19 mouse cellular contexts compared by ENCODE assay signal in genomic region chr6:89007516-89007915, GRCm38 (mm10).
DNase-seq lines count a peak whose midpoint lies in the region; ATAC-seq and TF ChIP-seq lines count a peak whose summit lies in the region.
"Had no signal": no experiment of that assay in that cellular context is flagged by ENCODE, and none has a peak within 500 bp of the region (broad histone marks: within the 10 kb centered on the region; RNA-seq: fewer than 3 reads in every experiment).

No protein-coding gene starts in this region.

- no peak overlapping the region for H3K4me2 ChIP-seq in hindbrain, embryonic 16.5 days (ENCODE audit: low read length)
- H3K4me2 ChIP-seq in hindbrain, embryonic 14.5 days (replicated peaks): no peak overlapping the region
- no peak overlapping the region for H3K4me2 ChIP-seq in midbrain, embryonic 16.5 days (ENCODE audit: low read length)

- 74% methylated on average over 2 of the region's 2 CpGs for WGBS in hindbrain, embryonic 10.5 days
- WGBS in hindbrain, embryonic 16.5 days: 65% methylated on average over 2 of the region's 2 CpGs
- WGBS in hindbrain, embryonic 14.5 days: 89% methylated on average over 2 of the region's 2 CpGs
- WGBS in midbrain, embryonic 16.5 days: 80% methylated on average over 2 of the region's 2 CpGs

- H3K27ac ChIP-seq in hindbrain, embryonic 10.5 days: peak overlapping the region; percentile 90
- H3K27ac ChIP-seq in hindbrain, embryonic 16.5 days (ENCODE audit: low read depth, low read length): no peak overlapping the region
- no peak overlapping the region for H3K27ac ChIP-seq in testis, adult 2 months (ENCODE audit: control insufficient read depth, insufficient read depth, low read depth, low read length)
- peak overlapping the region; percentile 66 for H3K27ac ChIP-seq in hindbrain, embryonic 14.5 days
- H3K27ac ChIP-seq in midbrain, embryonic 16.5 days (ENCODE audit: low read length): peak overlapping the region; percentile 76
- H3K27ac ChIP-seq: left cerebral cortex, adult 2 months; stomach, postnatal 0 days had no signal

- H3K4me3 ChIP-seq in hindbrain, embryonic 10.5 days: no peak overlapping the region
- H3K4me3 ChIP-seq in hindbrain, embryonic 16.5 days (ENCODE audit: low read length): no peak overlapping the region
- peak overlapping the region; percentile 77 for H3K4me3 ChIP-seq in testis, adult 2 months (ENCODE audit: control insufficient read depth, low read depth, low read length)
- H3K4me3 ChIP-seq in hindbrain, embryonic 14.5 days (replicated peaks; ENCODE audit: low read length): no peak overlapping the region
- H3K4me3 ChIP-seq in midbrain, embryonic 16.5 days (ENCODE audit: low read depth, low read length): no peak overlapping the region
- H3K4me3 ChIP-seq: left cerebral cortex, adult 2 months had no signal

- no peak for TF ChIP-seq POLR2A in testis, adult 2 months (IDR thresholded peaks at IDR 0.05; ENCODE audit: control insufficient read depth, low read depth, low read length)

- ATAC-seq in hindbrain, embryonic 16.5 days: no peak
- no peak for ATAC-seq in hindbrain, embryonic 14.5 days (ENCODE audit: low FRiP score)
- no peak for ATAC-seq in midbrain, embryonic 16.5 days
- ATAC-seq: inflammation-experienced regulatory T-cells, adult 6 months had no signal

- no peaks in the 10 kb centered on the region for H3K9me3 ChIP-seq in hindbrain, embryonic 10.5 days
- no peaks in the 10 kb centered on the region for H3K9me3 ChIP-seq in hindbrain, embryonic 16.5 days (ENCODE audit: control insufficient read depth, low read length)
- H3K9me3 ChIP-seq in hindbrain, embryonic 14.5 days (ENCODE audit: control insufficient read depth, low read length): no peaks in the 10 kb centered on the region
- H3K9me3 ChIP-seq in midbrain, embryonic 16.5 days (replicated peaks; ENCODE audit: control insufficient read depth, low read length, poor library complexity, severe bottlenecking): no peaks in the 10 kb centered on the region

- DNase-seq in hindbrain, embryonic 10.5 days (ENCODE audit: low spot score): no peak
- DNase-seq in testis, postnatal 10 days (ENCODE audit: low spot score): no peak
- no peak for DNase-seq in hindbrain, embryonic 14.5 days (ENCODE audit: low spot score)
- no peak for DNase-seq in left cerebral cortex, postnatal 36 days (ENCODE audit: low spot score in 2 of 2)
- no peak for DNase-seq in adrenal gland, postnatal 36 days
- DNase-seq: adrenal gland, adult 8-10 months; cerebellum, adult 9-11 months; heart, postnatal 10 days; kidney, adult 2 months; kidney, postnatal 25 days; lung, adult 2 months; lung, postnatal 36 days; thymus, postnatal 36 days had no signal

- H3K9ac ChIP-seq in hindbrain, embryonic 16.5 days (ENCODE audit: low read depth, low read length): no peak overlapping the region
- H3K9ac ChIP-seq in hindbrain, embryonic 14.5 days: no peak overlapping the region
- H3K9ac ChIP-seq in midbrain, embryonic 16.5 days (ENCODE audit: low read depth, low read length): no peak overlapping the region

- H3K27me3 ChIP-seq in hindbrain, embryonic 10.5 days (ENCODE audit: insufficient read depth, poor library complexity, severe bottlenecking): peaks cover 12% of the 10 kb centered on the region; the same call in 1 of the 2 replicates
- H3K27me3 ChIP-seq in hindbrain, embryonic 16.5 days (replicated peaks; ENCODE audit: control insufficient read depth, insufficient read depth, low read length): no peaks in the 10 kb centered on the region; the same call in 1 of the 2 replicates
- no peaks in the 10 kb centered on the region for H3K27me3 ChIP-seq in testis, adult 2 months (ENCODE audit: control insufficient read depth, insufficient read depth, low read length)
- no peaks in the 10 kb centered on the region; the same call in 1 of the 2 replicates for H3K27me3 ChIP-seq in hindbrain, embryonic 14.5 days (ENCODE audit: control insufficient read depth, insufficient read depth, low read length)
- H3K27me3 ChIP-seq in midbrain, embryonic 16.5 days (ENCODE audit: control insufficient read depth, insufficient read depth, low read depth, low read length): no peaks in the 10 kb centered on the region

- H3K36me3 ChIP-seq in hindbrain, embryonic 10.5 days: no peaks in the 10 kb centered on the region
- H3K36me3 ChIP-seq in hindbrain, embryonic 16.5 days (ENCODE audit: control insufficient read depth, insufficient read depth, low read length): no peaks in the 10 kb centered on the region
- no peaks in the 10 kb centered on the region for H3K36me3 ChIP-seq in testis, adult 2 months (ENCODE audit: control insufficient read depth, insufficient read depth, low read length)
- H3K36me3 ChIP-seq in hindbrain, embryonic 14.5 days (replicated peaks; ENCODE audit: control insufficient read depth, insufficient read depth): no peaks in the 10 kb centered on the region
- H3K36me3 ChIP-seq in midbrain, embryonic 16.5 days (ENCODE audit: control insufficient read depth, insufficient read depth, low read length): no peaks in the 10 kb centered on the region

- intact Hi-C loops in left cerebral cortex, postnatal 36 days (cut with DNase I): no loop called here

- TF ChIP-seq CTCF in testis, adult 2 months (IDR thresholded peaks at IDR 0.05; ENCODE audit: control insufficient read depth, insufficient read depth, insufficient replicate concordance, low read depth, low read length): no peak

- peaks cover 82% of the 10 kb centered on the region for H3K4me1 ChIP-seq in hindbrain, embryonic 10.5 days (replicated peaks)
- H3K4me1 ChIP-seq in hindbrain, embryonic 16.5 days (ENCODE audit: control insufficient read depth, insufficient read depth, low read depth, low read length): peaks cover 17% of the 10 kb centered on the region
- H3K4me1 ChIP-seq in testis, adult 2 months (ENCODE audit: control insufficient read depth, insufficient read depth, low read length): peaks cover 11% of the 10 kb centered on the region
- H3K4me1 ChIP-seq in hindbrain, embryonic 14.5 days (replicated peaks; ENCODE audit: control insufficient read depth, insufficient read depth, low read length): peaks cover 43% of the 10 kb centered on the region
- peaks cover 24% of the 10 kb centered on the region for H3K4me1 ChIP-seq in midbrain, embryonic 16.5 days (ENCODE audit: control insufficient read depth, insufficient read depth, low read length)

Comparison
In these comparisons a context has a peak if more than half of its experiments do, and no peak if none do; other contexts are left out.
1. H3K27ac ChIP-seq: peak in hindbrain, embryonic 10.5 days (single experiment), hindbrain, embryonic 14.5 days (single experiment) and midbrain, embryonic 16.5 days (single experiment); none in hindbrain, embryonic 16.5 days (single experiment) and testis, adult 2 months (single experiment).